In genomic region chr14:76821892-76822291, GRCm38 (mm10) we compare ENCODE assay signal across 17 mouse cellular contexts.
"Had no signal": no experiment of that assay in that cellular context is flagged by ENCODE, and none has a peak within 500 bp of the region (broad histone marks: within the 10 kb centered on the region; RNA-seq: fewer than 3 reads in every experiment).

No protein-coding gene starts in this region.

- DNase-seq: kidney, postnatal 10 days; layer of hippocampus, adult 9-11 months; layer of hippocampus, postnatal 36 days; lung, embryonic 14.5 days; lung, postnatal 10 days; lung, postnatal 4 days; midbrain, embryonic 14.5 days; right cerebral cortex, adult 18-20 months; right cerebral cortex, postnatal 25 days; thymus, postnatal 4 days had no signal

- H3K36me3 ChIP-seq: limb, embryonic 15.5 days; liver, embryonic 15.5 days; midbrain, embryonic 10.5 days; neural tube, embryonic 15.5 days had no signal

- H3K9ac ChIP-seq: limb, embryonic 15.5 days; liver, embryonic 15.5 days; lung, embryonic 14.5 days; neural tube, embryonic 15.5 days had no signal

- H3K4me2 ChIP-seq: limb, embryonic 15.5 days; liver, embryonic 15.5 days; lung, embryonic 14.5 days; neural tube, embryonic 15.5 days had no signal

- ATAC-seq: intestine, embryonic 16.5 days had no signal

- H3K27me3 ChIP-seq: limb, embryonic 15.5 days; liver, embryonic 15.5 days; neural tube, embryonic 15.5 days had no signal

- H3K9me3 ChIP-seq: limb, embryonic 15.5 days; liver, embryonic 15.5 days; midbrain, embryonic 10.5 days; neural tube, embryonic 15.5 days had no signal

- H3K27ac ChIP-seq: limb, embryonic 15.5 days; liver, embryonic 15.5 days; midbrain, embryonic 10.5 days; neural tube, embryonic 15.5 days; stomach, postnatal 0 days had no signal

- H3K4me3 ChIP-seq: limb, embryonic 15.5 days; liver, embryonic 15.5 days; midbrain, embryonic 10.5 days; myocyte; neural tube, embryonic 15.5 days had no signal
